In genomic region chr11:96311097-96311496, GRCm38 (mm10) we compare ENCODE assay signal across 11 mouse cellular contexts. TPM values are rescaled to one million over a fixed set of nuclear protein-coding genes. Genes with fewer than 3 reads are reported as not detected.
A peak's percentile ranks its signal among the peaks of the same experiment; 100 is the strongest.
DNase-seq lines count a peak whose midpoint lies in the region; ATAC-seq and TF ChIP-seq lines count a peak whose summit lies in the region.
"Had no signal": no experiment of that assay in that cellular context is flagged by ENCODE, and none has a peak within 500 bp of the region (broad histone marks: within the 10 kb centered on the region; RNA-seq: fewer than 3 reads in every experiment).

No protein-coding gene starts in this region.

- no peak for ATAC-seq in heart, embryonic 11.5 days (replicated peaks; ENCODE audit: insufficient number of reproducible peaks, low FRiP score, low TSS enrichment)
- ATAC-seq in activated CD4-positive, CD25-positive, alpha-beta regulatory T cell, adult 4 months, result peak; percentile 31
- ATAC-seq in hindbrain, postnatal 0 days, result no peak
- ATAC-seq in liver, postnatal 0 days, result no peak

- peak overlapping the region; percentile 58 for H3K4me2 ChIP-seq in heart, embryonic 11.5 days
- peak overlapping the region; percentile 48 for H3K4me2 ChIP-seq in hindbrain, postnatal 0 days (ENCODE audit: low read depth, low read length)
- H3K4me2 ChIP-seq in liver, postnatal 0 days (ENCODE audit: low read depth, low read length), result peak overlapping the region; percentile 66

- H3K9me3 ChIP-seq in heart, embryonic 11.5 days (replicated peaks; ENCODE audit: control insufficient read depth, low read length), result no peaks in the 10 kb centered on the region
- no peaks in the 10 kb centered on the region for H3K9me3 ChIP-seq in hindbrain, postnatal 0 days (ENCODE audit: low read length)
- H3K9me3 ChIP-seq in liver, postnatal 0 days (ENCODE audit: low read length), result no peaks in the 10 kb centered on the region
- H3K9me3 ChIP-seq: G1E had no signal

- no peak for DNase-seq in heart, adult 11 months
- DNase-seq in hindbrain, postnatal 0 days (ENCODE audit: low spot score), result no peak
- DNase-seq in liver, postnatal 0 days, result no peak
- DNase-seq in frontal cortex, postnatal 36 days (ENCODE audit: low spot score in 2 of 2), result no peak
- no peak for DNase-seq in gastrocnemius, postnatal 10 days
- no peak for DNase-seq in thymus, adult 18-20 months
- DNase-seq: right cerebral cortex, postnatal 14 days had no signal

- H3K9ac ChIP-seq in heart, embryonic 11.5 days (ENCODE audit: low read depth, low read length), result no peak overlapping the region; the same call in 1 of the 2 replicates
- 0 out of 2 replicates have a peak overlapping the region, but pooled peaks have one; percentile 13 for H3K9ac ChIP-seq in hindbrain, postnatal 0 days (replicated peaks; ENCODE audit: low read length)
- no peak overlapping the region for H3K9ac ChIP-seq in liver, postnatal 0 days (replicated peaks)

- H3K4me1 ChIP-seq in heart, embryonic 11.5 days (ENCODE audit: control insufficient read depth, insufficient read depth, low read length), result no peaks in the 10 kb centered on the region
- no peaks in the 10 kb centered on the region for H3K4me1 ChIP-seq in hindbrain, postnatal 0 days (ENCODE audit: insufficient read depth, low read length)
- peaks cover 8% of the 10 kb centered on the region for H3K4me1 ChIP-seq in liver, postnatal 0 days (ENCODE audit: insufficient read depth)

- no peak overlapping the region for H3K27ac ChIP-seq in heart, embryonic 11.5 days (ENCODE audit: low read depth, low read length)
- H3K27ac ChIP-seq in hindbrain, postnatal 0 days, result peak overlapping the region; percentile 36; the same call in 1 of the 2 replicates
- no peak overlapping the region for H3K27ac ChIP-seq in liver, postnatal 0 days (ENCODE audit: low read depth)

- TF ChIP-seq EP300 in liver, postnatal 0 days (IDR thresholded peaks at IDR 0.05; ENCODE audit: low read depth), result no peak

- H3K4me3 ChIP-seq in heart, embryonic 11.5 days (ENCODE audit: low read depth, low read length), result peak overlapping the region; percentile 33
- H3K4me3 ChIP-seq in hindbrain, postnatal 0 days (ENCODE audit: low read length), result peak overlapping the region; percentile 21
- peak overlapping the region; percentile 35 for H3K4me3 ChIP-seq in liver, postnatal 0 days (ENCODE audit: low read depth, low read length)

- WGBS in heart, embryonic 11.5 days (ENCODE audit: insufficient replicate concordance), result 10% methylated on average over 6 of the region's 6 CpGs
- 8% methylated on average over 6 of the region's 6 CpGs for WGBS in hindbrain, postnatal 0 days
- WGBS in liver, postnatal 0 days (ENCODE audit: insufficient replicate concordance), result 16% methylated on average over 6 of the region's 6 CpGs

- TF ChIP-seq CTCF in hindbrain, postnatal 0 days (IDR thresholded peaks at IDR 0.05; ENCODE audit: low read depth), result no peak
- TF ChIP-seq CTCF in liver, postnatal 0 days (IDR thresholded peaks at IDR 0.05; ENCODE audit: low read depth), result no peak

- no peaks in the 10 kb centered on the region for H3K36me3 ChIP-seq in heart, embryonic 11.5 days (ENCODE audit: control insufficient read depth, insufficient read depth, low read length)
- no peaks in the 10 kb centered on the region for H3K36me3 ChIP-seq in hindbrain, postnatal 0 days (ENCODE audit: insufficient read depth, low read length)
- no peaks in the 10 kb centered on the region for H3K36me3 ChIP-seq in liver, postnatal 0 days (replicated peaks; ENCODE audit: insufficient read depth, low read length)
- H3K36me3 ChIP-seq: G1E had no signal

- H3K27me3 ChIP-seq in heart, embryonic 11.5 days (ENCODE audit: control insufficient read depth, insufficient read depth, low read length), result peaks cover 100% of the 10 kb centered on the region
- peaks cover 97% of the 10 kb centered on the region for H3K27me3 ChIP-seq in hindbrain, postnatal 0 days (ENCODE audit: insufficient read depth, low read length)
- H3K27me3 ChIP-seq in liver, postnatal 0 days (ENCODE audit: insufficient read depth, low read length), result peaks cover 95% of the 10 kb centered on the region

RNA-seq across cellular contexts. Expression of gene Hoxb4, which starts 7.0 kb away (rescaled TPM):
- polyA plus RNA-seq in heart, embryonic 11.5 days (2014; fragmentation: Nextera tagmentation; extraction: Ambion mirVana), result 0.21 and 0.77 TPM in 2 replicates
- polyA plus RNA-seq in activated CD4-positive, CD25-positive, alpha-beta regulatory T cell, adult 4 months (2017; shearing (Covaris generic)), result 1 to 10 TPM in 1 of 2 experiments, under 1 TPM in 1; 0.98 to 1.1 TPM
- 4.2 and 8.6 TPM in 2 replicates for total RNA-seq in hindbrain, postnatal 0 days (2014; rRNA removed)
- polyA plus RNA-seq in hindbrain, postnatal 0 days (2015; fragmentation: Nextera tagmentation; extraction: Ambion mirVana), result 2.4 and 3.3 TPM in 2 replicates
- polyA plus RNA-seq in liver, postnatal 0 days (2015; fragmentation: Nextera tagmentation; extraction: Ambion mirVana), result 0.22 and 0.27 TPM in 2 replicates
- 1 to 10 TPM in 1 of 2 experiments, under 1 TPM in 1; 0.45 to 1.1 TPM for total RNA-seq in gastrocnemius, postnatal 10 days (2021)
- total RNA-seq: G1E; layer of hippocampus, postnatal 10 days had no signal

RNA-seq across cellular contexts. Expression of gene Hoxb5, which starts 8.0 kb away (rescaled TPM):
- 0.65 and 2.4 TPM in 2 replicates for polyA plus RNA-seq in heart, embryonic 11.5 days (2014; fragmentation: Nextera tagmentation; extraction: Ambion mirVana)
- not detected for polyA plus RNA-seq in activated CD4-positive, CD25-positive, alpha-beta regulatory T cell, adult 4 months (2017; shearing (Covaris generic))
- 16.5 and 24.3 TPM in 2 replicates for total RNA-seq in hindbrain, postnatal 0 days (2014; rRNA removed)
- 109 and 113 TPM in 2 replicates for polyA plus RNA-seq in hindbrain, postnatal 0 days (2015; fragmentation: Nextera tagmentation; extraction: Ambion mirVana)
- 0.75 and 0.91 TPM in 2 replicates for polyA plus RNA-seq in liver, postnatal 0 days (2015; fragmentation: Nextera tagmentation; extraction: Ambion mirVana)
- total RNA-seq in gastrocnemius, postnatal 10 days (2021), result 1 to 10 TPM in 1 of 2 experiments, under 1 TPM in 1; 0.89 to 1.3 TPM
- total RNA-seq: layer of hippocampus, postnatal 10 days had no signal

RNA-seq across cellular contexts. Expression of gene Hoxb3, which starts 12.0 kb away (rescaled TPM):
- polyA plus RNA-seq in heart, embryonic 11.5 days (2014; fragmentation: Nextera tagmentation; extraction: Ambion mirVana), result 0.74 and 1.0 TPM in 2 replicates
- polyA plus RNA-seq in activated CD4-positive, CD25-positive, alpha-beta regulatory T cell, adult 4 months (2017; shearing (Covaris generic)), result not detected
- total RNA-seq in hindbrain, postnatal 0 days (2014; rRNA removed), result 42.1 and 42.2 TPM in 2 replicates
- 6.6 and 8.1 TPM in 2 replicates for polyA plus RNA-seq in hindbrain, postnatal 0 days (2015; fragmentation: Nextera tagmentation; extraction: Ambion mirVana)
- polyA plus RNA-seq in liver, postnatal 0 days (2015; fragmentation: Nextera tagmentation; extraction: Ambion mirVana), result 0.19 and 0.26 TPM in 2 replicates
- total RNA-seq in gastrocnemius, postnatal 10 days (2021), result 1 to 10 TPM in 1 of 2 experiments, under 1 TPM in 1; 0.89 to 1.6 TPM
- total RNA-seq: layer of hippocampus, postnatal 10 days had no signal

RNA-seq across cellular contexts. Expression of gene Hoxb6, which starts 18.8 kb away (rescaled TPM):
- polyA plus RNA-seq in heart, embryonic 11.5 days (2014; fragmentation: Nextera tagmentation; extraction: Ambion mirVana), result 0.32 and 0.90 TPM in 2 replicates
- polyA plus RNA-seq in activated CD4-positive, CD25-positive, alpha-beta regulatory T cell, adult 4 months (2017; shearing (Covaris generic)), result not detected
- 23.2 and 30.2 TPM in 2 replicates for total RNA-seq in hindbrain, postnatal 0 days (2014; rRNA removed)
- 29.0 and 36.3 TPM in 2 replicates for polyA plus RNA-seq in hindbrain, postnatal 0 days (2015; fragmentation: Nextera tagmentation; extraction: Ambion mirVana)
- polyA plus RNA-seq in liver, postnatal 0 days (2015; fragmentation: Nextera tagmentation; extraction: Ambion mirVana), result not detected in 2 replicates
- 1 to 10 TPM in 1 of 2 experiments, under 1 TPM in 1; 0.56 to 2.0 TPM for total RNA-seq in gastrocnemius, postnatal 10 days (2021)
- total RNA-seq: G1E; layer of hippocampus, postnatal 10 days had no signal

RNA-seq across cellular contexts. Expression of gene Hoxb7, which starts 24.7 kb away (rescaled TPM):
- 0.28 and 0.31 TPM in 2 replicates for polyA plus RNA-seq in heart, embryonic 11.5 days (2014; fragmentation: Nextera tagmentation; extraction: Ambion mirVana)
- polyA plus RNA-seq in activated CD4-positive, CD25-positive, alpha-beta regulatory T cell, adult 4 months (2017; shearing (Covaris generic)), result not detected
- total RNA-seq in hindbrain, postnatal 0 days (2014; rRNA removed), result 11.0 and 21.7 TPM in 2 replicates
- polyA plus RNA-seq in hindbrain, postnatal 0 days (2015; fragmentation: Nextera tagmentation; extraction: Ambion mirVana), result 10.1 and 16.8 TPM in 2 replicates
- 0.27 and 0.51 TPM in 2 replicates for polyA plus RNA-seq in liver, postnatal 0 days (2015; fragmentation: Nextera tagmentation; extraction: Ambion mirVana)
- 1 to 10 TPM; 1.6 to 1.9 TPM for total RNA-seq in gastrocnemius, postnatal 10 days (2021)
- total RNA-seq: G1E; layer of hippocampus, postnatal 10 days had no signal
- polyA plus RNA-seq: G1E had no signal

Comparison
In these comparisons a context has a peak if more than half of its experiments do, and no peak if none do; other contexts are left out.
1. RNA of gene Hoxb5, which starts 8.0 kb away (polyA plus RNA-seq): 109 to 113 TPM in hindbrain, postnatal 0 days; 0.65 to 2.4 TPM in heart, embryonic 11.5 days, 0.75 to 0.91 TPM in liver, postnatal 0 days and not detected in activated CD4-positive, CD25-positive, alpha-beta regulatory T cell, adult 4 months; every median in the first group is over 10 times any median in the second.
2. Peak in every context shown above with its lines, with median percentiles within 50 percentile points of each other: H3K4me2 ChIP-seq and H3K4me3 ChIP-seq.